ENCODE assay signal across 31 mouse cellular contexts in the genomic region with DNA sequence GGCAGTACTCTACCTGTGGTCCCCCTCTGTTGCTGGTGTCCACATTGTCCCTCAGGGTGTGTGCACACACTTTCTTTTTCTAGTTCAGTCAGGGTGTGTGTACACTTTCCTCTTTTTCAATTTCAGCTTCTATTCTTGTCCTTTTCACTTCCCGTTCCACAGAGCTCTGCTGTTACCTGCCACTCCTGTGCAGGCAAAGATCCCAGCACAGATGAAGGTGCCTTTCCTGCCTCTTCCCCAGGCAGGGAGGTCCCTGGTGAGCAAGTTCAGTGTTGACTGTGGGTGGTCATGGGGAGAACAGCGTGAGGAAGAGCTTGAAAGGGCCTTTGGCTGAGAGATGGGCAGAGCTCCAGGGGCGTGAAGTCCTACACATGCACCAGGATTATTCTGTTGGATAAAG.
DNase-seq lines count a peak whose midpoint lies in the region; ATAC-seq and TF ChIP-seq lines count a peak whose summit lies in the region.
"Had no signal": no experiment of that assay in that cellular context is flagged by ENCODE, and none has a peak within 500 bp of the region (broad histone marks: within the 10 kb centered on the region; RNA-seq: fewer than 3 reads in every experiment).

No protein-coding gene starts in this region.

- peaks cover 3% of the 10 kb centered on the region; the same call in 1 of the 2 replicates for H3K79me2 ChIP-seq in CH12.LX (replicated peaks; ENCODE audit: control insufficient read depth, extremely low read depth, insufficient read depth, poor library complexity, severe bottlenecking)

- H3K36me3 ChIP-seq in spleen, adult 2 months (ENCODE audit: control insufficient read depth, insufficient read depth, low read length), result peaks cover 3% of the 10 kb centered on the region; the same call in 1 of the 2 replicates
- peaks cover 16 to 55% of the 10 kb centered on the region in 2 experiments for H3K36me3 ChIP-seq in CH12.LX (replicated peaks in 1 of 2; ENCODE audit: control insufficient read depth in 1 of 2, insufficient read depth in 1 of 2, low read length in 1 of 2)
- H3K36me3 ChIP-seq: embryonic facial prominence, embryonic 10.5 days; embryonic facial prominence, embryonic 15.5 days; forebrain, embryonic 12.5 days; limb, embryonic 13.5 days; lung, embryonic 15.5 days; midbrain, embryonic 12.5 days; neural tube, embryonic 13.5 days; stomach, embryonic 15.5 days had no signal

- dilution Hi-C loops in CH12.LX (cut with MboI; ENCODE audit: extremely low pct_ligation_motif_present, extremely low pct_unique_long_range_greater_than_20kb, low sequenced_read_pairs), result no loop called here

- H3K9me3 ChIP-seq in CH12.LX (replicated peaks; ENCODE audit: low read length), result peaks cover 3% of the 10 kb centered on the region
- H3K9me3 ChIP-seq: embryonic facial prominence, embryonic 10.5 days; embryonic facial prominence, embryonic 15.5 days; forebrain, embryonic 12.5 days; G1E; limb, embryonic 13.5 days; lung, embryonic 15.5 days; megakaryocyte, embryonic 14.5 days; midbrain, embryonic 12.5 days; neural tube, embryonic 13.5 days; stomach, embryonic 15.5 days had no signal

- WGBS in spleen, adult 2 months, result 41% methylated on average over 3 of the region's 3 CpGs

- no peak overlapping the region for H3K9ac ChIP-seq in CH12.LX (ENCODE audit: insufficient read depth, low read depth)
- H3K9ac ChIP-seq: embryonic facial prominence, embryonic 15.5 days; forebrain, embryonic 12.5 days; forebrain, postnatal 0 days; hindbrain, embryonic 14.5 days; limb, embryonic 13.5 days; lung, embryonic 15.5 days; midbrain, embryonic 12.5 days; neural tube, embryonic 13.5 days; stomach, embryonic 15.5 days had no signal

- peak; percentile 3 to 9 for DNase-seq in spleen, adult 2 months (ENCODE audit: low read depth in 1 of 2, low spot score in 2 of 2)
- no peak for DNase-seq in spleen, postnatal 4 days (ENCODE audit: low spot score in 2 of 2)
- DNase-seq in CH12.LX (ENCODE audit: extremely low read depth), result peak; percentile 35
- no peak for DNase-seq in T-cell, adult 2 months (ENCODE audit: low spot score)
- DNase-seq in layer of hippocampus, postnatal 36 days, result no peak
- no peak for DNase-seq in yolk sac, embryonic 10.5 days (ENCODE audit: low spot score)
- DNase-seq: adrenal gland, postnatal 10 days; cerebellum, adult 11-12 months; forebrain, postnatal 0 days; gastrocnemius, postnatal 14 days; heart, adult 18-20 months; heart, postnatal 4 days; kidney, adult 9 months; kidney, postnatal 10 days; right cerebral cortex, postnatal 14 days; thymus, postnatal 14 days had no signal

- peak; percentile 93 for TF ChIP-seq EP300 in CH12.LX (IDR thresholded peaks at IDR 0.05; ENCODE audit: low read length)

- TF ChIP-seq POLR2A in spleen, adult 2 months (IDR thresholded peaks at IDR 0.05; ENCODE audit: low read depth, low read length), result no peak
- no peak for TF ChIP-seq POLR2A in CH12.LX (IDR thresholded peaks at IDR 0.05; ENCODE audit: low read depth, low read length)

- no peak for TF ChIP-seq CTCF in spleen, adult 2 months (IDR thresholded peaks at IDR 0.05; ENCODE audit: extremely low read depth, insufficient read depth, insufficient read length, insufficient replicate concordance)
- no peak for TF ChIP-seq CTCF in CH12.LX (conservative IDR thresholded peaks at IDR 0.05 in 1 of 2, IDR thresholded peaks at IDR 0.05 in 1 of 2; ENCODE audit: low read depth in 2 of 2, low read length in 2 of 2)

- in situ Hi-C loops in CH12.LX (cut with MboI; ENCODE audit: low pct_ligation_motif_present, low pct_unique_long_range_greater_than_20kb, low sequenced_read_pairs), result no loop called here

- no peak overlapping the region for H3K4me3 ChIP-seq in spleen, adult 2 months (ENCODE audit: extremely low read depth, insufficient read depth, insufficient read length)
- no peak overlapping the region for H3K4me3 ChIP-seq in CH12.LX (replicated peaks in 1 of 3; ENCODE audit: low read depth in 2 of 3, low read length in 2 of 3, poor library complexity in 1 of 3)
- H3K4me3 ChIP-seq: embryonic facial prominence, embryonic 10.5 days; embryonic facial prominence, embryonic 15.5 days; forebrain, embryonic 12.5 days; limb, embryonic 13.5 days; lung, embryonic 15.5 days; megakaryocyte, embryonic 14.5 days; midbrain, embryonic 12.5 days; neural tube, embryonic 13.5 days; stomach, embryonic 15.5 days had no signal

- no peak for TF ChIP-seq RAD21 in CH12.LX (IDR thresholded peaks at IDR 0.05; ENCODE audit: low read depth, low read length)

- peaks cover 6% of the 10 kb centered on the region for H3K4me1 ChIP-seq in spleen, adult 2 months (ENCODE audit: control insufficient read depth, insufficient read depth, insufficient read length)
- H3K4me1 ChIP-seq in CH12.LX (ENCODE audit: control insufficient read depth in 1 of 2, insufficient read depth in 2 of 2), result peaks cover 20 to 64% of the 10 kb centered on the region in 2 experiments
- H3K4me1 ChIP-seq: embryonic facial prominence, embryonic 10.5 days; embryonic facial prominence, embryonic 15.5 days; forebrain, embryonic 12.5 days; lung, embryonic 15.5 days; midbrain, embryonic 12.5 days; neural tube, embryonic 13.5 days; stomach, embryonic 15.5 days had no signal

- peak overlapping the region; percentile 61 for H3K27ac ChIP-seq in spleen, adult 2 months (ENCODE audit: insufficient read depth, low read length)
- peak overlapping the region; percentile 54 for H3K27ac ChIP-seq in CH12.LX (ENCODE audit: insufficient read depth, low read depth)
- H3K27ac ChIP-seq: embryonic facial prominence, embryonic 10.5 days; embryonic facial prominence, embryonic 15.5 days; forebrain, embryonic 12.5 days; hindbrain, embryonic 14.5 days; limb, embryonic 13.5 days; lung, embryonic 15.5 days; midbrain, embryonic 12.5 days; neural tube, embryonic 13.5 days; stomach, embryonic 15.5 days had no signal

- H3K4me2 ChIP-seq in CH12.LX (ENCODE audit: insufficient read depth, low read depth, poor library complexity, severe bottlenecking), result peak overlapping the region; percentile 10; the same call in 1 of the 2 replicates
- H3K4me2 ChIP-seq: embryonic facial prominence, embryonic 15.5 days; forebrain, embryonic 12.5 days; heart, embryonic 11.5 days; hindbrain, embryonic 14.5 days; limb, embryonic 13.5 days; liver, embryonic 11.5 days; lung, embryonic 15.5 days; midbrain, embryonic 12.5 days; neural tube, embryonic 13.5 days; stomach, embryonic 15.5 days had no signal

- peak; percentile 81 for ATAC-seq in megakaryocyte, adult 5-6 weeks (ENCODE audit: poor library complexity, severe bottlenecking)
- ATAC-seq: forebrain, postnatal 0 days; intestine, postnatal 0 days had no signal

- H3K27me3 ChIP-seq in spleen, adult 2 months (ENCODE audit: control insufficient read depth, insufficient read depth, low read length), result no peaks in the 10 kb centered on the region
- no peaks in the 10 kb centered on the region for H3K27me3 ChIP-seq in CH12.LX (replicated peaks)
- H3K27me3 ChIP-seq: embryonic facial prominence, embryonic 15.5 days; forebrain, embryonic 12.5 days; limb, embryonic 13.5 days; lung, embryonic 15.5 days; megakaryocyte, embryonic 14.5 days; midbrain, embryonic 12.5 days; neural tube, embryonic 13.5 days; stomach, embryonic 15.5 days had no signal

TF ChIP-seq in CH12.LX, 34 proteins besides CTCF, POLR2A, EP300 and RAD21 (continues in another document):
- TF ChIP-seq USF1 (IDR thresholded peaks at IDR 0.05; ENCODE audit: low read depth, low read length) (no peak), MEF2A (IDR thresholded peaks at IDR 0.05; ENCODE audit: borderline replicate concordance, low read depth, low read length) (peak; percentile 98), MYC (IDR thresholded peaks at IDR 0.05; ENCODE audit: low read depth, low read length) (peak; percentile 81; the same call in 1 of the 2 replicates), NRF1 (IDR thresholded peaks at IDR 0.05; ENCODE audit: low read depth, low read length) (no peak), SMC3 (IDR thresholded peaks at IDR 0.05; ENCODE audit: low read depth, low read length) (no peak), GABPA (IDR thresholded peaks at IDR 0.05; ENCODE audit: insufficient replicate concordance, low read depth, low read length) (no peak), KAT2A (IDR thresholded peaks at IDR 0.05; ENCODE audit: insufficient replicate concordance, low read length) (no peak), ZC3H11A (IDR thresholded peaks at IDR 0.05; ENCODE audit: low read depth, low read length) (no peak), ETS1 (conservative IDR thresholded peaks at IDR 0.05; ENCODE audit: low read depth, low read length) (peak; percentile 83), CHD1 (IDR thresholded peaks at IDR 0.05; ENCODE audit: low read depth, low read length) (peak; percentile 40; the same call in 1 of the 2 replicates), RCOR1 (conservative IDR thresholded peaks at IDR 0.05; ENCODE audit: low read depth, low read length) (peak; percentile 88; the same call in 1 of the 2 replicates), MXI1 (IDR thresholded peaks at IDR 0.05; ENCODE audit: low read depth, low read length) (peak; percentile 74; the same call in 1 of the 2 replicates), TCF12 (IDR thresholded peaks at IDR 0.05; ENCODE audit: low read depth, low read length) (peak; percentile 67; the same call in 1 of the 2 replicates), BHLHE40 (IDR thresholded peaks at IDR 0.05; ENCODE audit: low read depth, low read length) (peak; percentile 86), HCFC1 (IDR thresholded peaks at IDR 0.05; ENCODE audit: low read depth, low read length) (no peak), USF2 (conservative IDR thresholded peaks at IDR 0.05; ENCODE audit: low read depth, low read length) (no peak), JUND (conservative IDR thresholded peaks at IDR 0.05; ENCODE audit: low read depth, low read length) (peak; percentile 37), ZMIZ1 (IDR thresholded peaks at IDR 0.05; ENCODE audit: low read depth, low read length) (no peak), ZNF384 (IDR thresholded peaks at IDR 0.05; ENCODE audit: low read depth, low read length) (no peak), UBTF (IDR thresholded peaks at IDR 0.05; ENCODE audit: low read depth, low read length) (no peak), NELFE (IDR thresholded peaks at IDR 0.05; ENCODE audit: low read depth, low read length) (0 out of 2 replicates have a peak, but pooled peaks have one; percentile 16), SIN3A (IDR thresholded peaks at IDR 0.05; ENCODE audit: low read length) (peak; percentile 71), E2F4 (IDR thresholded peaks at IDR 0.05; ENCODE audit: insufficient replicate concordance, low read depth, low read length) (no peak), MAFK (IDR thresholded peaks at IDR 0.05; ENCODE audit: insufficient replicate concordance, low read length) (peak; percentile 18; the same call in 1 of the 2 replicates), ELF1 (IDR thresholded peaks at IDR 0.05; ENCODE audit: low read depth, low read length) (0 out of 2 replicates have a peak, but pooled peaks have one; percentile 15), CHD2 (IDR thresholded peaks at IDR 0.05; ENCODE audit: low read length) (no peak; the same call in 1 of the 2 replicates), POLR2AphosphoS2 (IDR thresholded peaks at IDR 0.05; ENCODE audit: low read depth, low read length) (no peak)

Comparison
In these comparisons a context has a peak if more than half of its experiments do, and no peak if none do; other contexts are left out.
1. DNase-seq: peak in spleen, adult 2 months (2 of 2) and CH12.LX (single experiment); none in spleen, postnatal 4 days (0 of 2), T-cell, adult 2 months (single experiment), layer of hippocampus, postnatal 36 days (0 of 2) and yolk sac, embryonic 10.5 days (single experiment).